Mouse (Mus musculus): ENCODE measurements at regions not wholly inside any gene's neighbourhood (a gene's known extent, or its start where the extent isn't known, plus 50 kb on each side); places are given as distances from the start of the nearest gene placed in this dataset.

DNA sequence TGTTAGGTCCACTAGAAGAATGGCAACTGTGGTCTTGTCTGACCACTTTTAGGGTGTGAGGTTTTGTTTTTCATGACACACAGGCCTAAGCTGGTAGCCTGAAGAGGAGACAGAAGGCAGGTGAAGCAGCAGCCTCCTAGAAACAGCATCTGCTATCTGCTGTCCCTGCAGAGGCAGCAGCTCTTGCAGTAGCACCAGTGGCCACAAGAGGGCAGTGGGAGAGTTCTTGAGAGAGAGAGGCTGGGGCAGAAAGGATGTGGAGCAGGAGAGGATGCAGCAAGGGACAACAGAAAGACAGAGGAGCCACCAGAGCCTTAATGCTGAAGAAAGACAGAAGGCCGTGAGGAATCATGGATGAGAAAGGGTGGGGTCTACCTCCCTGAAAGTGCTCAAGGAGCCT is 88.1 kb upstream of the Usp51 start:
- DNase-seq (ENCODE audit: low spot score): peak; percentile 55

DNA sequence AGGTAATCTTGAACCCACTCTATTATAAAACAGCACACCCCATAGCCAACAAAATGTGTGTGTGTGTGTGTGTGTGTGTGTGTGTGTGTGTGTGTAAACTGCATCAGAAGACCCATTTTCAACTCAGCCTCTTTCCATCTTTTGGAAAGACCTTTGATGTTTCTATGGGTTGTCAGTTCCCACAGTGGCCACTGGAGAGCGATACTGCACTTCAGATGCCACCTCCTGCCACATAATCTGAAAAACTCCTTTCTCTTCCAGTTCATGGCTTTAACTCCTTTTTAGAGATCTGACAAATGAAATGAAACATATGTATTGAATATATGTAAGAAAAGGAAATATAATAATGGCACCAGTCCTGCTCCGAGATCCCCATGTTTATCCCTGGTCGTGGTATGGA is 79.3 kb upstream of the Usp51 start:
- DNase-seq (ENCODE audit: low spot score): no peak

DNA sequence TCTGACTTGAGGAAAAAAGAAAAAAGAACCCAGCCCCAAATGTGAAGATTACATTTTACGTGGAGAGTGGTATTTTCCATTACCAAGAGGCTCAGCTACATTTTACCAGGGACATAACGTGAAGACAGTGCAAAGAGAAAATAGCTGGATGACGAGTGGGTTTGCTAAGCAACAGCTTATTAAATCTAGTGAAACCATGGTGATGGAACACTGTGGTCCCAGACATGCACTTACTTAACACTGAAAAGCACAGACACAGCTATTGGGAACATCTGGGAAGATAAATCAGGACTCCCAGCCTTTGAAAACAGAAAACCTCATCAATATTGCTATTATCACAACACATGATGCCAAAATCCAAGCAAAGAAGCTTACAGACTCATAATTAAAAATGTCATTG is 60.1 kb upstream of the Usp51 start:
- DNase-seq (ENCODE audit: low spot score): no peak

Measured in ovary, postnatal 10 days (tissue).